Mouse (Mus musculus) liver, embryonic 14.5 days (tissue): ENCODE measurements around the gene Ninl. TPM values are rescaled to one million over a fixed set of nuclear protein-coding genes. Genes with fewer than 3 reads are reported as not detected.

Source experiments
- ATAC-seq: fragments of 200-750 bp; cut with Nextera tagmentation; 2 replicates; pipeline ENCODE4 v1.8.0; 2017; ENCODE audit warnings: moderate number of reproducible peaks, mild to moderate bottlenecking, moderate library complexity; ENCODE audit not compliant: insufficient read depth
- DNase-seq, 3 experiments: peaks; one replicate each; pipeline ENCODE4 v3.0.0-alpha.2; 2012 to 2013; ENCODE audit warnings: low read depth in 3 of 3, low spot score in 3 of 3
- H3K27ac ChIP-seq: fragments of 300-500 bp; sonication (generic); 2 replicates; pipeline ENCODE4 v1.5.1; 2014; ENCODE audit warnings: moderate library complexity, mild to moderate bottlenecking, control low read depth, inconsistent platforms
- H3K27me3 ChIP-seq: fragments of 300-500 bp; sonication (generic); 2 replicates; pipeline ENCODE4 v1.6.1; 2014; ENCODE audit warnings: mild to moderate bottlenecking, low read length, moderate library complexity; ENCODE audit not compliant: control insufficient read depth, insufficient read depth
- H3K36me3 ChIP-seq: fragments of 300-500 bp; sonication (generic); replicated peaks from 2 replicates; pipeline ENCODE4 v1.6.1; 2014; ENCODE audit warnings: low read depth; ENCODE audit not compliant: control insufficient read depth, insufficient read depth
- H3K4me1 ChIP-seq, 2 experiments: fragments of 200-500 bp in 1 of 2; fragments of 300-500 bp in 1 of 2; sonication (generic) in 1 of 2; replicated peaks; 2 replicates each; pipeline ENCODE4 v1.6.1; 2012 to 2014; ENCODE audit warnings: antibody characterized with exemption in 1 of 2, inconsistent platforms in 1 of 2, low read length in 1 of 2; ENCODE audit not compliant: control insufficient read depth in 2 of 2, insufficient read depth in 2 of 2
- H3K4me2 ChIP-seq: fragments of 300-500 bp; sonication (generic); 2 replicates; pipeline ENCODE4 v1.6.1; 2014; ENCODE audit warnings: low read depth, mild to moderate bottlenecking, control low read depth, moderate library complexity
- H3K4me3 ChIP-seq, 2 experiments: fragments of 200-500 bp in 1 of 2; fragments of 300-500 bp in 1 of 2; sonication (generic) in 1 of 2; 2 replicates each; pipeline ENCODE4 v1.5.1; 2012 to 2014; ENCODE audit warnings: low read depth in 2 of 2, low read length in 2 of 2, mild to moderate bottlenecking in 2 of 2, control low read depth in 1 of 2, inconsistent platforms in 1 of 2, moderate library complexity in 1 of 2; ENCODE audit not compliant: insufficient read depth in 1 of 2
- H3K9ac ChIP-seq: fragments of 300-500 bp; sonication (generic); replicated peaks from 2 replicates; pipeline ENCODE4 v1.6.1; 2014; ENCODE audit warnings: mild to moderate bottlenecking, control low read depth, moderate library complexity
- H3K9me3 ChIP-seq: fragments of 300-500 bp; sonication (generic); 2 replicates; pipeline ENCODE4 v1.6.1; 2016; ENCODE audit warnings: low read length, mixed read lengths; ENCODE audit not compliant: control insufficient read depth
- CTCF ChIP-seq: IDR thresholded peaks from 2 replicates; pipeline ENCODE4 v1.5.1; 2016; ENCODE audit warnings: antibody characterized with exemption, low read depth, control low read depth
- EP300 ChIP-seq: IDR thresholded peaks from 2 replicates; pipeline ENCODE4 v1.6.1; 2016; ENCODE audit warnings: antibody characterized with exemption, low read depth
- WGBS: fragments of 180-500 bp; shearing (Covaris S2); extraction: QIAGEN DNeasy Blood & Tissue Kit; methylation state at CpG from one replicate; pipeline ENCODE4 v1.1.7; 2014; ENCODE audit not compliant: insufficient replicate concordance; 5-methylcytosine and 5-hydroxymethylcytosine counted together
- polyA plus RNA-seq, 2 experiments: library from polyadenylated mRNA; depleted of rRNA in 1 of 2; stranded (reverse) in 1 of 2; unstranded in 1 of 2; fragments of >200 nt; fragmentation: Nextera tagmentation in 1 of 2; extraction: Ambion mirVana in 1 of 2; gene quantifications; 2 replicates each; pipeline versions ENCODE4 v1.2.1 to v1.2.3; 2012 to 2014

Gene Ninl
- polyA plus RNA-seq, 2 experiments: 7.0 to 17.3 TPM

DNA sequence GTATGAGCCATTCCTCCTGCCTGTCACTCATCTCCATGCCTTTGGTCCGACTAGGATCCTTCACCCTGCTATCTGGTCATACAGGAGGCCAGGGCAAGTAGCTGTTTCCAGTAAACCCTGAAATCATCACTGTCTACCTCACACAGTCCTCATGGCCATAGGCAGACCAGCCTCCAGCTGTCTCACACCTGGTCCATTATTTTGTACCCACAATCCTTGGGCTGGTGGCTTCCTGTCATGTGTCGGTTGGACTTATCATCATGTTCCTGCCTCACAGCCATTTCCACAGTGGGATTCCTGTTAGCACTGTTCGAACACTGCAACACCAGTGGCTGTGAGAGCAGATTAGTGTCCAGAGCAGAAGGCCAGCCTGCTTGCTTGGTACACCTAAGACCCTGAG lies 60.4 kb downstream of the Ninl start:
- no peak overlapping the region for H3K4me2 ChIP-seq
- H3K36me3 ChIP-seq: peaks cover 8% of the 10 kb centered on the region; the same call in 1 of the 2 replicates
- peaks cover 25 to 46% of the 10 kb centered on the region in 2 experiments for H3K4me1 ChIP-seq
- TF ChIP-seq CTCF (no peak), EP300 (no peak)
- no peak overlapping the region for H3K9ac ChIP-seq
- no peaks in the 10 kb centered on the region for H3K9me3 ChIP-seq
- H3K27ac ChIP-seq: no peak overlapping the region
- WGBS: 53% methylated on average over 3 of the region's 3 CpGs
- DNase-seq: no peak
- H3K4me3 ChIP-seq: no peak overlapping the region
- no peak for ATAC-seq
- H3K27me3 ChIP-seq: no peaks in the 10 kb centered on the region

DNA sequence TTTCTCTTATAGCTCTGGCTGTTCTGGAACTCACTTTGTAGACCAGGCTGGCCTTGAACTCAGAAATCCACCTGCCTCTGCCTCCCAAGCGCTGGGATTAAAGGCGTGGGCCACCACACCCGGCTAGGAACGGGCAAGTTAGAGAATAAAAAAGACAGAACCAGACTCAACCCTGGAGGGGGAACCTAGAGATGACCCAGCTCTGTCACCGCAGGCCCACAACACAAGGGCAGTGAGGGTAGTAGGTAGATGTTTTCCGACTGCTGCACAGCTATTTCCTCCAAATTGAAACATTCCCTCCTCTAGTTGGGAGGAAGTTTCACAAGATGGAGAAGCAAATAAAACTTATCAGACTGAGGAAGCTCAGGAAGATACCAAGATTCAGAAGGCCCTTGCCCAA lies 61.5 kb downstream of the Ninl start:
- Histone ChIP-seq H3K4me1 (peaks cover 22 to 43% of the 10 kb centered on the region in 2 experiments), H3K4me2 (peak overlapping the region; percentile 39; the same call in 1 of the 2 replicates), H3K27me3 (no peaks in the 10 kb centered on the region), H3K9me3 (no peaks in the 10 kb centered on the region), H3K9ac (no peak overlapping the region), H3K4me3 (no peak overlapping the region), H3K27ac (no peak overlapping the region), H3K36me3 (peaks cover 13% of the 10 kb centered on the region)
- TF ChIP-seq CTCF (no peak), EP300 (no peak)
- no peak for DNase-seq
- WGBS: 61% methylated on average over 6 of the region's 6 CpGs
- no peak for ATAC-seq

DNA sequence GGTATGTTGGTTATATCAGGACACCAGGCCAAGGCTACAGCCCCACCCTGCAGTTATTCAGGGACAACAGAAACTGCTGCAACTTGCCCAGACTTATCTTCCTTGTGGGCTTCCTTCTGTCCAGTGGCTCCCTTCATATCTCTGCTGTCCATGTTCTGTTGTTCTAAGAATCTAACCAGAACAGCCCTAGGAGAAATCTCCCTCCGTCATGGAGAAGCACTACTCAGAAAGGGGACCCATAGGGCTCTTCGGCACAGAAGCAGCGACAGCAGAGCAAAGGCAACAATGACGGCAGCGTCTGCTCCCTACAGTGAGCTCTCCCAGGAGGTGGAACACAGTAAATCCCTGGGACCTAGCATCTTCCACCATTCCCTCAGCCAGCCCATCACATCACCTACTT lies 62.3 kb downstream of the Ninl start:
- Histone ChIP-seq H3K27me3 (no peaks in the 10 kb centered on the region), H3K4me3 (no peak overlapping the region), H3K4me1 (peaks cover 20 to 42% of the 10 kb centered on the region in 2 experiments), H3K9ac (no peak overlapping the region; the same call in 1 of the 2 replicates), H3K36me3 (peaks cover 13% of the 10 kb centered on the region), H3K9me3 (no peaks in the 10 kb centered on the region), H3K4me2 (peak overlapping the region; percentile 39), H3K27ac (no peak overlapping the region; the same call in 1 of the 2 replicates)
- 15% methylated on average over 5 of the region's 5 CpGs for WGBS
- DNase-seq: peak; percentile 66 to 77 (median 68)
- TF ChIP-seq CTCF (no peak), EP300 (peak; percentile 91)
- peak; percentile 87 for ATAC-seq

DNA sequence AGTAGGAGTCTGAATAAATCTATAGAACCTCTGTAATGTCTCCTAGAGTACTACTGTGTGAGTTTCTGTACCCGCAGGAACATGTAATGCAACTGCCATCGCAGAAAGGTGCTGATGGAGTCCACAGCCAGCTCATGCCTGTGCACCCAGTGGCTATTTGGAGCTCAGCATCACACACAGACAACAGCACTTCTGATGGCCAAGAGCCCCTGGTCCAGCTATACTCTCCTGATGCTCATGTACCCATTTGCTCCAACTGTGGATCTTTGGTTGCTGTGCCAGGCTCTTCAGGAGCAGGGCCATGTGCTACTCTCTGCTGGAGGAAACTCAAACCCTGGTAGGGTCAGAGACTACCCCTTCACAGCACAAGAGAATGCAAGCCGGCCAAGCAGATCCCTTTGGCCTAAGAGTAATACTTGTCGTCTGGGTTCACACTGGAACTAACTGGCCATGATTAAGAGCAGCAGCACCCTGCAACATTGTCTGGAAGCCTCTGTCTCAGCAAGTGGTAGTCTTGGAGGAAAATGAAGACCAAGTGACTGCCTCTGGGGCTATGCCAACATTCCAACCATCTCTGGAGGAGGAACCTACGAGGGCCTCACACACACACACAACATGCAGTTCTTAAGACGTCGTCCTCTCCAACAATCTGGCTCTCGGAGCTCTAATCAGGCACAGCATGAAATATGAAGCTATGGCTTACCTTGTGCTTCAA lies 65.6 kb downstream of the Ninl start:
- Histone ChIP-seq H3K9ac (no peak overlapping the region), H3K36me3 (peaks cover 18% of the 10 kb centered on the region), H3K9me3 (no peaks in the 10 kb centered on the region), H3K4me2 (no peak overlapping the region), H3K4me1 (peaks cover 16 to 27% of the 10 kb centered on the region in 2 experiments), H3K27me3 (no peaks in the 10 kb centered on the region), H3K27ac (no peak overlapping the region), H3K4me3 (no peak overlapping the region)
- WGBS: 88% methylated on average over 8 of the region's 8 CpGs
- no peak for ATAC-seq
- no peak for DNase-seq
- TF ChIP-seq EP300 (no peak), CTCF (no peak)

DNA sequence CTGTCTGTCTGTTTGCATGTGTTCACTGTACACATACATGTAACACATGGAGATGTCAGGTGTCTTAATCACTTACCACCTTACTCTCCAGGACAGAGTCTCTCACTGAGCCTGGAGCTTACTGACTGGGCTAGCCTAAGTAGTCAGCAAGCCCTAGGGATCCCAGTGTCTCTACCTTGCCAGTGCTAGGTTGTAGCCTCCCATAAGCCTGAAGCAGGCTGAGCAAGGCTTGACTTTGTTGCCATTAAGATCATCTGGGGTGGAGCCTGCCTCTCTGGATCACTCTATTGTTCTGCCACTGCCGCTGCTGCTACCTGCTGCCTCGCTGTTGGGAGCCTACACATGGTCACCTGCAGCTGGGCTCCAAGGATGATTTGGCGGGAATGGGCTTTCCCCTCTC lies 66.5 kb downstream of the Ninl start:
- H3K9me3 ChIP-seq: no peaks in the 10 kb centered on the region
- no peak overlapping the region for H3K4me3 ChIP-seq
- peaks cover 18% of the 10 kb centered on the region for H3K36me3 ChIP-seq
- H3K9ac ChIP-seq: no peak overlapping the region
- TF ChIP-seq CTCF (no peak), EP300 (no peak)
- no peak for DNase-seq
- no peak overlapping the region for H3K27ac ChIP-seq
- no peak overlapping the region for H3K4me2 ChIP-seq
- WGBS: 89% methylated on average over 3 of the region's 3 CpGs
- no peaks in the 10 kb centered on the region for H3K27me3 ChIP-seq
- no peak for ATAC-seq
- peaks cover 11 to 19% of the 10 kb centered on the region in 2 experiments for H3K4me1 ChIP-seq
